ENCODE assay signal across 16 mouse cellular contexts in the genomic region with DNA sequence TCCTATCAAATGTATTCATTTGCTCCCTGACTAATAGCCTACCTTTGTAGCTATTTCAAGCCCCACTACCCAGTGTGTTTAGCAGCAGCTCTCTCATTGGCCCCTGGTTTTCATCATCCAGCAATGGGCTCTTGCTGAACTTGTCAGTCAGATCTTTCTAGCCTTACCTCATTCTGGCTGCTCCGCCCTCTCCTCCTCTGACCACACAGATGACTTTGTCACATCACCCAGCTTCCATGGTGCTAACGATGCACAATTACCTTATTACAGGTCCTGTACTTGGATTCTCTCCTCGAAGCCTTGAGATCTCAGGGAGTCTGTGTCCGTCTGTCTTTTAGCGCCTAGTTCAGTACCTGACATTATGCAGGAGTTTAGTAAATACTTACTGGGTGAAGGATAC.
"Had no signal": no experiment of that assay in that cellular context is flagged by ENCODE, and none has a peak within 500 bp of the region (broad histone marks: within the 10 kb centered on the region; RNA-seq: fewer than 3 reads in every experiment).

No protein-coding gene starts in this region.

- H3K4me3 ChIP-seq: neural tube, embryonic 13.5 days; neural tube, embryonic 15.5 days; stomach, embryonic 15.5 days had no signal

- H3K4me2 ChIP-seq: neural tube, embryonic 13.5 days; neural tube, embryonic 15.5 days; stomach, embryonic 15.5 days had no signal

- H3K27me3 ChIP-seq: neural tube, embryonic 13.5 days; neural tube, embryonic 15.5 days; stomach, embryonic 15.5 days had no signal

- H3K36me3 ChIP-seq: neural tube, embryonic 13.5 days; neural tube, embryonic 15.5 days; stomach, embryonic 15.5 days had no signal

- H3K9me3 ChIP-seq: neural tube, embryonic 13.5 days; neural tube, embryonic 15.5 days; stomach, embryonic 15.5 days had no signal

- H3K4me1 ChIP-seq: neural tube, embryonic 13.5 days; neural tube, embryonic 15.5 days; stomach, embryonic 15.5 days had no signal

- H3K27ac ChIP-seq: neural tube, embryonic 13.5 days; neural tube, embryonic 15.5 days; stomach, embryonic 15.5 days; stomach, postnatal 0 days had no signal

- H3K9ac ChIP-seq: neural tube, embryonic 13.5 days; neural tube, embryonic 15.5 days; stomach, embryonic 15.5 days had no signal

- DNase-seq: retina, postnatal 1 day; right cerebral cortex, adult 18-20 months; right cerebral cortex, postnatal 14 days; right cerebral cortex, postnatal 25 days; right cerebral cortex, postnatal 4 days; spleen, adult 18-20 months; thymus, adult 18-20 months; thymus, adult 2 months; thymus, postnatal 14 days; thymus, postnatal 25 days; thymus, postnatal 36 days; thymus, postnatal 4 days had no signal
